Mouse (Mus musculus): ENCODE results near the gene Zfp599. TPM values are rescaled to one million over a fixed set of nuclear protein-coding genes. Genes with fewer than 3 reads are reported as not detected.

Gene Zfp599
- total and polyA plus RNA-seq, 3 experiments: 2.1 to 2.3 (median 2.2) TPM

GRCm38 (mm10) chr9:22262611-22263010 is 2.9 kb upstream of the Zfp599 start:
- dilution Hi-C loops (cut with MboI; ENCODE audit: extremely low pct_ligation_motif_present, extremely low pct_unique_long_range_greater_than_20kb, low sequenced_read_pairs) (no loop called here), in situ Hi-C loops (cut with MboI; ENCODE audit: low pct_ligation_motif_present, low pct_unique_long_range_greater_than_20kb, low sequenced_read_pairs) (no loop called here)
- DNase-seq (ENCODE audit: extremely low read depth): no peak
- Histone ChIP-seq H3K4me2 (ENCODE audit: insufficient read depth, low read depth, poor library complexity, severe bottlenecking) (no peak overlapping the region), H3K27ac (ENCODE audit: insufficient read depth, low read depth) (no peak overlapping the region), H3K27me3 (replicated peaks) (no peaks in the 10 kb centered on the region), H3K79me2 (replicated peaks; ENCODE audit: control insufficient read depth, extremely low read depth, insufficient read depth, poor library complexity, severe bottlenecking) (peaks cover 7% of the 10 kb centered on the region), H3K4me3 (replicated peaks in 1 of 3; ENCODE audit: low read depth in 2 of 3, low read length in 2 of 3, poor library complexity in 1 of 3) (no peak overlapping the region), H3K36me3 (replicated peaks in 1 of 2; ENCODE audit: control insufficient read depth in 1 of 2, insufficient read depth in 1 of 2, low read length in 1 of 2) (peaks cover 0 to 4% of the 10 kb centered on the region in 2 experiments), H3K4me1 (ENCODE audit: control insufficient read depth in 1 of 2, insufficient read depth in 2 of 2) (peaks cover 2 to 18% of the 10 kb centered on the region in 2 experiments; a peak in 3 of 4 replicates), H3K9ac (ENCODE audit: insufficient read depth, low read depth) (no peak overlapping the region), H3K9me3 (replicated peaks; ENCODE audit: low read length) (peaks cover 3% of the 10 kb centered on the region)
- TF ChIP-seq MAX (IDR thresholded peaks at IDR 0.05; ENCODE audit: low read length) (no peak), ELF1 (IDR thresholded peaks at IDR 0.05; ENCODE audit: low read depth, low read length) (no peak), PAX5 (IDR thresholded peaks at IDR 0.05; ENCODE audit: low read length) (no peak), POLR2AphosphoS2 (IDR thresholded peaks at IDR 0.05; ENCODE audit: low read depth, low read length) (no peak), JUND (conservative IDR thresholded peaks at IDR 0.05; ENCODE audit: low read depth, low read length) (no peak), JUN (IDR thresholded peaks at IDR 0.05; ENCODE audit: insufficient read depth, low read depth, low read length) (no peak), CHD1 (IDR thresholded peaks at IDR 0.05; ENCODE audit: low read depth, low read length) (no peak), E2F4 (IDR thresholded peaks at IDR 0.05; ENCODE audit: insufficient replicate concordance, low read depth, low read length) (no peak), USF2 (conservative IDR thresholded peaks at IDR 0.05; ENCODE audit: low read depth, low read length) (no peak), ZKSCAN1 (IDR thresholded peaks at IDR 0.05; ENCODE audit: borderline replicate concordance, low read depth, low read length) (no peak), EP300 (IDR thresholded peaks at IDR 0.05; ENCODE audit: low read length) (no peak), POLR2A (IDR thresholded peaks at IDR 0.05; ENCODE audit: low read depth, low read length) (no peak), ZNF384 (IDR thresholded peaks at IDR 0.05; ENCODE audit: low read depth, low read length) (no peak), TBP (conservative IDR thresholded peaks at IDR 0.05; ENCODE audit: low read depth, low read length) (no peak), NRF1 (IDR thresholded peaks at IDR 0.05; ENCODE audit: low read depth, low read length) (no peak), SIN3A (IDR thresholded peaks at IDR 0.05; ENCODE audit: low read length) (no peak), GABPA (IDR thresholded peaks at IDR 0.05; ENCODE audit: insufficient replicate concordance, low read depth, low read length) (no peak), HCFC1 (IDR thresholded peaks at IDR 0.05; ENCODE audit: low read depth, low read length) (no peak), MEF2A (IDR thresholded peaks at IDR 0.05; ENCODE audit: borderline replicate concordance, low read depth, low read length) (no peak)

DNA sequence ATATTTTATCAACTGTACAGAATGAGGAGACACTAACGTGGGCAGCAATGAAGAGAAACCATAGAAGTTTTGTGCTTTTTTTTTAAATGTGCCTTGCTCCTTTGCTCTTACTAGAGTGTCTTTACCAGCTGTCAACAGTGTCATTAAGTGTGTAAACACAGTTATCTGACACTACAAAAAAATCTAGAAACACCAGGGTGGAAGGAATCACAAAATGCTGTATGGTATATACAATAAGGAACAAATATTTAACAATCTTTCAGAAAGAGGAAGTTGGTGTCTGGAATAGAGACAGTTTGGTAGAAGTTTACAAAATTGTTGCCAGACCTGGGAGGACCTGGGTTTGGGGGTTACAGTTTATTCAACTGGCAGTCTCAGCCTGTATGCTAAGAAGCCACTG is 1.9 kb upstream of the Zfp599 start:
- H3K9ac ChIP-seq (ENCODE audit: insufficient read depth, low read depth): no peak overlapping the region
- no peak overlapping the region for H3K4me2 ChIP-seq (ENCODE audit: insufficient read depth, low read depth, poor library complexity, severe bottlenecking)
- no peak for TF ChIP-seq POLR2AphosphoS2 (IDR thresholded peaks at IDR 0.05; ENCODE audit: low read depth, low read length)
- no peak for TF ChIP-seq HCFC1 (IDR thresholded peaks at IDR 0.05; ENCODE audit: low read depth, low read length)
- no peak for TF ChIP-seq GABPA (IDR thresholded peaks at IDR 0.05; ENCODE audit: insufficient replicate concordance, low read depth, low read length)
- peaks cover under 1% of the 10 kb centered on the region for H3K9me3 ChIP-seq (replicated peaks; ENCODE audit: low read length)
- in situ Hi-C loops (cut with MboI; ENCODE audit: low pct_ligation_motif_present, low pct_unique_long_range_greater_than_20kb, low sequenced_read_pairs) (no loop called here), dilution Hi-C loops (cut with MboI; ENCODE audit: extremely low pct_ligation_motif_present, extremely low pct_unique_long_range_greater_than_20kb, low sequenced_read_pairs) (no loop called here)
- H3K36me3 ChIP-seq (replicated peaks in 1 of 2; ENCODE audit: control insufficient read depth in 1 of 2, insufficient read depth in 1 of 2, low read length in 1 of 2): peaks cover 0 to 13% of the 10 kb centered on the region in 2 experiments
- peaks cover 2 to 18% of the 10 kb centered on the region in 2 experiments; a peak in 3 of 4 replicates for H3K4me1 ChIP-seq (ENCODE audit: control insufficient read depth in 1 of 2, insufficient read depth in 2 of 2)
- no peak for DNase-seq (ENCODE audit: extremely low read depth)
- peaks cover 7% of the 10 kb centered on the region for H3K79me2 ChIP-seq (replicated peaks; ENCODE audit: control insufficient read depth, extremely low read depth, insufficient read depth, poor library complexity, severe bottlenecking)
- no peak overlapping the region for H3K4me3 ChIP-seq (replicated peaks in 1 of 3; ENCODE audit: low read depth in 2 of 3, low read length in 2 of 3, poor library complexity in 1 of 3)
- H3K27ac ChIP-seq (ENCODE audit: insufficient read depth, low read depth): no peak overlapping the region
- H3K27me3 ChIP-seq (replicated peaks): no peaks in the 10 kb centered on the region

Data from CH12.LX (cell line).